In genomic region chr3:127796271-127796670, GRCm38 (mm10) we compare ENCODE assay signal across 24 mouse cellular contexts. TPM values are rescaled to one million over a fixed set of nuclear protein-coding genes. Genes with fewer than 3 reads are reported as not detected.
A peak's percentile ranks its signal among the peaks of the same experiment; 100 is the strongest.
DNase-seq lines count a peak whose midpoint lies in the region; ATAC-seq lines count a peak whose summit lies in the region.
"Had no signal": no experiment of that assay in that cellular context is flagged by ENCODE, and none has a peak within 500 bp of the region (broad histone marks: within the 10 kb centered on the region; RNA-seq: fewer than 3 reads in every experiment).

No protein-coding gene starts in this region.

- 93% methylated on average over 7 of the region's 7 CpGs for WGBS in heart, embryonic 10.5 days

- peak; percentile 72 for DNase-seq in heart, adult 11 months
- DNase-seq in heart, embryonic 10.5 days (ENCODE audit: low spot score): no peak
- DNase-seq in splenic B cell, adult 2 months (ENCODE audit: low read depth, low spot score): peak; percentile 18
- no peak for DNase-seq in kidney, postnatal 10 days
- DNase-seq in liver: no peak
- DNase-seq: adrenal gland, adult 8-10 months; adrenal gland, postnatal 25 days; cerebellum, adult 11-12 months; cerebellum, adult 8-10 months; forebrain, postnatal 0 days; gastrocnemius, adult 2 months; gastrocnemius, postnatal 25 days; heart, postnatal 10 days; heart, postnatal 36 days had no signal

- ATAC-seq in megakaryocyte, adult 5-6 weeks (ENCODE audit: poor library complexity, severe bottlenecking): peak; percentile 62
- ATAC-seq: forebrain, embryonic 14.5 days; forebrain, postnatal 0 days; hindbrain, embryonic 16.5 days; intestine, embryonic 15.5 days had no signal

- H3K27me3 ChIP-seq in heart, embryonic 10.5 days (ENCODE audit: insufficient read depth, poor library complexity, severe bottlenecking): peaks cover 14% of the 10 kb centered on the region
- H3K27me3 ChIP-seq in splenic B cell, adult 2 months (ENCODE audit: control insufficient read depth, insufficient read depth, low read length, poor library complexity, severe bottlenecking): no peaks in the 10 kb centered on the region
- H3K27me3 ChIP-seq: embryonic facial prominence, embryonic 12.5 days; embryonic facial prominence, embryonic 15.5 days; heart, embryonic 15.5 days; intestine, embryonic 15.5 days had no signal

- H3K9me3 ChIP-seq in heart, embryonic 10.5 days: no peaks in the 10 kb centered on the region
- H3K9me3 ChIP-seq: embryonic facial prominence, embryonic 12.5 days; embryonic facial prominence, embryonic 15.5 days; heart, embryonic 12.5 days; heart, embryonic 15.5 days; hindbrain, embryonic 10.5 days; hindbrain, embryonic 13.5 days; intestine, embryonic 15.5 days had no signal

- no peak overlapping the region for H3K4me3 ChIP-seq in heart, embryonic 10.5 days
- H3K4me3 ChIP-seq: embryonic facial prominence, embryonic 12.5 days; embryonic facial prominence, embryonic 15.5 days; gastrocnemius, adult 2 months; heart, embryonic 12.5 days; heart, embryonic 15.5 days; hindbrain, embryonic 10.5 days; hindbrain, embryonic 13.5 days; intestine, embryonic 15.5 days had no signal

- no peaks in the 10 kb centered on the region for H3K36me3 ChIP-seq in heart, embryonic 10.5 days
- no peaks in the 10 kb centered on the region; the same call in 1 of the 2 replicates for H3K36me3 ChIP-seq in splenic B cell, adult 2 months (ENCODE audit: control insufficient read depth, insufficient read depth, low read length, poor library complexity, severe bottlenecking)
- H3K36me3 ChIP-seq: embryonic facial prominence, embryonic 12.5 days; embryonic facial prominence, embryonic 15.5 days; heart, embryonic 12.5 days; heart, embryonic 15.5 days; hindbrain, embryonic 10.5 days; hindbrain, embryonic 13.5 days had no signal

- peaks cover 2% of the 10 kb centered on the region for H3K4me1 ChIP-seq in heart, embryonic 10.5 days
- H3K4me1 ChIP-seq: heart, embryonic 15.5 days; intestine, embryonic 15.5 days had no signal

- no peak overlapping the region for H3K27ac ChIP-seq in heart, embryonic 10.5 days
- H3K27ac ChIP-seq: embryonic facial prominence, embryonic 12.5 days; embryonic facial prominence, embryonic 15.5 days; gastrocnemius, adult 2 months; heart, embryonic 15.5 days; hindbrain, embryonic 10.5 days; hindbrain, embryonic 13.5 days; intestine, embryonic 15.5 days had no signal

RNA-seq across cellular contexts. Expression of gene Tifa, which starts 6.7 kb away (rescaled TPM):
- polyA plus RNA-seq in heart, embryonic 10.5 days (2016; fragmentation: Nextera tagmentation; extraction: Ambion mirVana): 2.0 and 2.6 TPM in 2 replicates
- total RNA-seq in megakaryocyte, adult 5-6 weeks (2015): 111 and 137 TPM in 2 replicates
- 111 and 121 TPM in 2 replicates for total RNA-seq in megakaryocyte, adult 5-6 weeks (2017)

RNA-seq across cellular contexts. Expression of gene Alpk1, which starts 15.9 kb away (rescaled TPM):
- polyA plus RNA-seq in heart, embryonic 10.5 days (2016; fragmentation: Nextera tagmentation; extraction: Ambion mirVana): 0.92 and 1.0 TPM in 2 replicates
- total RNA-seq in megakaryocyte, adult 5-6 weeks (2015): 15.5 and 17.8 TPM in 2 replicates
- 28.7 and 35.1 TPM in 2 replicates for total RNA-seq in megakaryocyte, adult 5-6 weeks (2017)

RNA-seq across cellular contexts. Expression of gene Ap1ar, which starts 41.1 kb away (rescaled TPM):
- polyA plus RNA-seq in heart, embryonic 10.5 days (2016; fragmentation: Nextera tagmentation; extraction: Ambion mirVana): 38.2 and 58.5 TPM in 2 replicates
- total RNA-seq in megakaryocyte, adult 5-6 weeks (2015): 36.1 and 50.7 TPM in 2 replicates
- total RNA-seq in megakaryocyte, adult 5-6 weeks (2017): 41.5 and 43.3 TPM in 2 replicates

Comparison
In these comparisons a context has a peak if more than half of its experiments do, and no peak if none do; other contexts are left out.
1. DNase-seq: peak in heart, adult 11 months (single experiment) and splenic B cell, adult 2 months (single experiment); none in heart, embryonic 10.5 days (single experiment), kidney, postnatal 10 days (single experiment) and liver (single experiment).